Mouse (Mus musculus): ENCODE results near the gene Stk33. TPM values are rescaled to one million over a fixed set of nuclear protein-coding genes. Genes with fewer than 3 reads are reported as not detected.

Stk33 gene
- total RNA-seq, 2 experiments from 2014 or later, result 0.17 TPM; not detected in 1

DNA sequence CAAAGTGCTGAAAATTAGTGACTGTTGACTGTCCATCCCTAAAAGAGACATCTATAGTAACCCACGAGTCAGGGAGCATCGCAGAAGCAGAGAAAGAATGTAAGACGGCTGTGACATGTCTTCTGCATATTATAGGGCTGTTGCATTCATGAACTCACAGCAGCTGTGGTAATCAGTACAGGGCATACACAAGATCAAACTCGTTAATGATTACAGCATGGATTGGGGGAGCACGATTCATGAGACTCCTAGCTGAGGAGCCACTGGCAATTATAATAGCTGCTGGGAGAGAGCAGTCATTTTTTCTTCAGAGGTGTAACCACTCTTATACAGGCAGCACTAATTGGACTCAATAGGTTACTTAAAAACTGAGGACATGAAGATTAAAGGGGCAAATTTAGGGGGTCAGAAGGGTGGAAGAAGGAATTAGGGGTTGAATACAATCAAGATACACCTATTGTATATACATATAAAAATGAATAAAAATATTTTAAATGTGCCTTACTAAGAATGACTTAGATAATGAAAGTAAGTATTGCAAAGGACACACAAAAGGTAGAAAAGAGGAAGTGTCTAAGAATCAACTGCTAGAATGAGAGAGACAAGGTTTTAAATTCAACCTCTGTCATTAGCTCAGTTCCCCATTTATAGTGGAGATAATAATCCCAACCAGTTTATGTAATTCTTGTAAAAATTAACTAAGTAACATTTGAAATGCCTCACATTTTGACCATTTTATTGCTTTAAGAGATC lies 80.3 kb downstream of the Stk33 start:
- DNase-seq, result no peak
- intact Hi-C loops (cut with DNase I), result no loop called here

DNA sequence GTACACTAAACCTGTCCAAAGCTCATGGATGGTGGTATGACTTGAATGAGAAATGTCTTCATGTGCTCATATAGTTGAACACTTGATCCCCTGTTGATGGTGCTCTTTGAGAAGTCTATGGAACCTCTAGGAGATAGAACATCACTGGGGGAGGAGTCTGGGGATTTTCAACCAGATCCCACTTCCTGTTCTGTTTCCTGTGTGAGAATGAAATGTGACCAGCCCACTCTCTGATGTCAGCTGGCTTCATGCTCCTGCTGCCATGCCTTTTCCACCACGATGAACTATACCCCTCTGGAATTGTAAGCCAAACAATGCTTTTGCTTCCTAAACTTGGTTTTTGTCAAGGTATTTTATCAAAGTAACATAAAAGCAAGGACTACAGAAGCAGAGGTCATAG lies 81.0 kb downstream of the Stk33 start:
- DNase-seq, result no peak
- intact Hi-C loops (cut with DNase I), result no loop called here

DNA sequence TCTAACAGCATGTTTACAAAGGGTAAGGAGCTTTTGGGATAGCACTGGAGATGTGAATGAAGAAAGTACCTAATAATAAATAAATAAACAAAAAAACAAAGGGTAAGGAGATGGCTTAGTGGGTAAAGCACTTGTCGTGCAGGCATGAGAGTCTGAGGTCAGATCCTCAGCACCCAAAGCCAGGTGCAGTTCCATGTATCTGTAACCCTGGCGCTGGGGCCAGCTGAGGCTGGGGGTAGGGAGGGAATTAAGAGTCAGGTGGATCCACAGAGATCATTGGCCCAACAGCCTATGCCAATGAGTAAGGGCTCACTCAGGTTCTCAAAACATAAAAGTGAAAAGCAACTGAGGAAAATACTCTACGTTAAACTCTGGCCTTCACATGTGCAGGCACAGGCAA lies 91.6 kb downstream of the Stk33 start:
- no peak for DNase-seq
- intact Hi-C loops (cut with DNase I), result no loop called here

DNA sequence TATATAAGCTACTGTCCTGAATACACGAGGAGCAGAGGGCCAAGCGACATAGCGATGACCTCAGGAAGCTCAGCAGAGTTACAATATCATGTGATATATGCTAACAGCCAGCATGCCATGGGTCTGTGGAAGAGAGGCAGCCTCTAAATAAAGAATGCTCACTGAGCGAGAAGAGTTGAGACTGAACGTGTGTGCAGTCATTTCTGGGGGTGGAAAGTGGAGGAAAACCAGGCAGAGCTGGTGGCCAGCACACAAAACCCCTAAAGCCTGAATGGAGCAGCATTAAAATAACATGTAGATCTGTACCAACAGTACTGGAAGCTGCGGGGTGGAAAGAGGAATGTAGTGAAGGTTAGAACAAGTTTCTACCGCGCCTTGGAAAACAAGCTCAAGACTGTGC lies 107.2 kb downstream of the Stk33 start:
- DNase-seq, result no peak
- intact Hi-C loops (cut with DNase I), result no loop called here

DNA sequence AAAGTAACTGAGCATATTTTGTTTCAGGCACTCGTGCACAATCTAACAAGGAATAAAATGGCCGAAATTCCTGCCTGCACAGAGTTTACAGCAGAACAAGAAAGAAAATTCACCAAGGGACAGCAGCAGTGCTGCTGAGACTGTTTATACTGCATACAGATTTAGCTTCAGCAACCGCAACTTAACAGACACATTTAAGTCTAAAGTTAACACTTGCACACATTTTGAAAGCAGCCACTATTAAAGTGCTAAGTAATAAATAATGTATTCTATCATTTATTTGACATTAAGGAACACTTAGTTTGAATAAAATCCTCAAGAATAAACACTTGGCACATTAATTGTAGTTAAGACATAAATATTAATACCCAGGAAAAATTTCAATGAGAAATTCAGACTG lies 110.1 kb downstream of the Stk33 start:
- intact Hi-C loops (cut with DNase I), result no loop called here
- no peak for DNase-seq

DNA sequence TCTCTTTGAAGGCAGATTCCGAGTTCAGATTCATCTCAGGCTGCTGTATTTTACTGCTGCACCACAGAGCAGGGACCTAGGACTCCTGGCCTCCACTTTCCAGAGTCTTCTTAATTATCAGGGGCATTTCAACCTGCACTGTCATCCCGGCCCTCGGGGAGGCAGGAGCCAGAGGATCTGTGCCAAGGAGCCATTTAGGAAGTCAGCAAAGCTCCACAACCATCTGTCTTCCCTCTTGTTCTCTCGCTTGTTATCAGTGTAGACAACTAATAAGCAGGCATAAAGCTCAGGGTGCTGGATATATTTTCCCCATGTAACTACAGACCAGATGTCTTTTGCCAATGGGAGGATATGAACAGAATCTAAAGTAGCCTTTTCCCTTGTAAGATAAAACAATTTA lies 112.1 kb downstream of the Stk33 start:
- intact Hi-C loops (cut with DNase I), result no loop called here
- DNase-seq, result no peak

DNA sequence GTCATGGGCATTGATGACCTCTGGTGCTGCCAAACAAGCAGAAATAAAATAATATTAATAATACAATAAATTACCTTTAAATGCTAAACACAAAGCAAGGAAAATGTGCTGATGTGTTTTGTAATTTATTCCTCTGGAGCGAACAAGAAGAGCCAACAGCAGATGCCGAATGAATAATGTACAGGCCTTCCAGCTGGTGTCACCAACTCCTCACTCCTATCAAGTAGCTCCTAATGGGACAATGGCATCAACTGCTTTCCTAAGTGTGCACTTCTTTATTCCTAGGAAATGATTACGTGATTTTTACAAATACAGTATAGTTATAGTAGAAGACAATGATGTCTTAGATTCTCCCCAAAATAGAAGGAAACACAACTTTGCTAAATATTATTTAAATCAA lies 113.2 kb downstream of the Stk33 start:
- no peak for DNase-seq
- intact Hi-C loops (cut with DNase I), result no loop called here

DNA sequence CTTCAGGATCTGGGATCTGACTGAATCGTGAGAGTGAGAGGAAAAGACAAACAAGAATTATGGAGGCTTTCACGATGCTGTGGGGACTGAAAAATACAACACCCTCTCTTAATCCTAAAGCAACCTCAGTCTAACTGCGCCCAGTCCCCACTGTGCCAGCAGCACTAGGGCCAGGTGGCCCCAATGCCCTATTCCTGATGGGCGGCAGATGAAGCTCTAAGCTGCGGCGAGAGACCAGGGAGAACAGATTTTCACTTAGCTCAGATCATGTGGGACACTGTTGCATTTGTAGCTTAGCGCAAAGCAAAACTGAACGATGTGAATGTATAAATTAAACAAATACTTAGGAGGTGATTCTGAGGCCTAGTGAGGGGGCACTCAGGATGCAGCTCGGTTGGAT lies 113.7 kb downstream of the Stk33 start:
- no peak for DNase-seq
- intact Hi-C loops (cut with DNase I), result no loop called here

DNA sequence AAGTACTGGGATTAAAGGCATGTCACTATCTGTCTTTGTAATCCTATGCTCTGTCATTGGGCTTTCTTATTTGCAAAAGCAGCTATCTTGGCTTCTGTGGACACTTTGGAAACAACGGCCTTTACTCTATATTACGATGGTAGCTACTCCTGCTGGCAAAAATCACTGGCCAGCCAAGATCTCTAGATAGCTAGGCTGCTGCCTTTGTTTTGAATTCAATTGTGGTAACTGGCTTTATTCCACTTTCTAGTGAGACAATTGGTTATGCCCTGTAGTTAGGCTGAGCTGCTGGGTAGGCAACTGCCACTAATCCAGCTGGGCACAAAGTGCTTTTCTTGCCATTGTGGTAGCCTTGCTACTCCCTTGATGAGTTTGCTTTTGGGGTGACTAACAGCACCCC lies 129.4 kb downstream of the Stk33 start:
- intact Hi-C loops (cut with DNase I), result no loop called here
- no peak for DNase-seq

DNA sequence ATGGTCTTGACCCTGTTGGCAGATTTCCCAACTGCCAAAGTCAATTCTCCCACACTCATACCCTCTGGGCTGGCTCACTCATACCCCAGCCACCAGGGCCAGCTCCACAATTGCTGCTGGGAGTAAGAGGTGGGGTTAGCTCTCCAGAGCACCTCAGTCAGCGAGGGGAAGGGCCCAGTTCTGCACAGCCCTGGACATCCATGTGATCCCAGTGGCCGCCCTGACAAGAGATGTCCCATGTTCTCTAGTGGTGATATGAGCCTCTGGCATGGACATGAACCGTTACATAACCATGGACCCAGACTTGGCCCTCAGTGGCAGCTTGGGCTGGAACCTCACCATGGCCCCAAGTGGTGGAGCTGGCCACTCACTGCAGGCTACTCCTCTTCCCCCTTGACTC lies 143.1 kb downstream of the Stk33 start:
- no peak for DNase-seq
- intact Hi-C loops (cut with DNase I), result no loop called here

DNA sequence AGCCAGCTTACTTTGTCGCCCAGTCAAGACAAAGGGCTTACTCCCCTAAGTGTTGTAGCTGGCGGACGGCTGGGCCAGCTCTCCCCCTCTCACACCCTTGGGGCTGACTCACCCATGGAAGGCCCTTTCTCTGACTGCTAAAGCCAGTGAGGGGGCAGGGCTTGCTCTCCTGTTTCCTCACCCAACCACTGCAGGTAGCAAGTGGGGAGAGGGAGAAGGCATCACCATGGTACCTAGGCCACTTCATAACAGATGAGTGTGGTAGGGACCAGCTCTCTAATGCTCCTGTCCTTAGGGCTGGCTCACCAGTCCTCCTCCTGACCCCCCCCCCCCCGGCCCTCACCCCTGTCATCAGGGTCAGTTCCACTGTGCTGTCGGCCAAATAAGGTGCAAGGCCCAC lies 143.5 kb downstream of the Stk33 start:
- no peak for DNase-seq
- intact Hi-C loops (cut with DNase I), result no loop called here

DNA sequence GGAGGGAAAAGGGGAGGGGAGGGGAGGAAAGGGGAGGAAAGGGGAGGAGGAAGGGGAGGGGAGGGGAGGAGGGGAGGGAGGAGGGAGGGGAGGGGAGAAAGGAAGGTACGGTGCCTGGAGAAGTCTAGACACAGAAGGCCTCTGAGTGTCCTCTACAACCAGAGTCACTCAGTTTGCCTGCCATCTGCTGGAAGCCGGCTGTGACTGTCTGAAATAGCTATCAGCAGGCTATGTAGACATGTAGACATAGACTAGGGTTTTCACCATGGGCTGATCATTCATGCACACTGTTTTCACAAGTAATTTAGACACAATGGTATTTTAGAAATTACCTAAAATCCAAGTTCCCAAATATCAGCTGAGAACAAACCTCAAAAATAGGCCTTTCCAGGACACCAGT lies 148.4 kb downstream of the Stk33 start:
- intact Hi-C loops (cut with DNase I), result loop anchor here (1.0 kb wide), 1 partner anchor 151 kb away; no protein-coding TSS in a partner anchor
- DNase-seq, result peak in 1 of 2 experiments; percentile 15

DNA sequence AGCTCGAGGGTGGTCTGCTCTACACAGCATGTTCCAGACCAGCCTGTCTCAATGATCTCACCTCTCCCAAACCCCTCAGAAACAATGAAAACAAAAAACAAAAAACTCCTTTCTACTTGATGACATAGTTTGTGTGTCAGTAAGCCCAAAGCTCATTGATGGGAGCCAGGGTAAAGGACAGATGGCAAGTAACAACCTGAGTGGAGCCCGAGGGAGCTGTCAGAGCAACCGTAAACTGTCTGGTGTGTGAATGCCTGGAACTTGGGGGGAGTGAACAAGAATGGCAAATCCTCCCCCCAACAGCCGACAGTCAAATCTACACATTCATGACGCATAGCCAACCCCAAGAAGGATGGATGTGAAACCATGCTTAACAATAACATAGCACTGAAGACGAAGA lies 149.8 kb downstream of the Stk33 start:
- intact Hi-C loops (cut with DNase I), result no loop called here
- no peak for DNase-seq

DNA sequence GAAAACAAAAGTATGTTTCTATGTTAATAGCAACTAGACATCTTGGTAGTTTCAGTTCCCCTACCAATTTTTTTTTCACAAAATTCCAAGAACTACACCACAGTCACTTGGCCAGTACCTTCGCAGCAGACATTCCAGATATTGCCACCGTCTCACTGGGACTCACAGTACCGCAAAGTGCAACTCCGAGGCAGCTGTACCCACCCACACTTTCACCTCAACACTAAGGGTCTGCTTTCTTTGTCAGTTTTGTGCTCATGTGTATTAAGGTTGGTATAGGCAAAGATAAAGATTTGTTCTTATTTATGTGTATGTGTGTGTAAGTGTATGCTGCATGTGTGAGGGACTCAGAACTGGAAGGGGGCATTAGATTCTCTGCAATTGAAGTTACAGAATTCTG lies 156.8 kb downstream of the Stk33 start:
- intact Hi-C loops (cut with DNase I), result no loop called here
- DNase-seq, result no peak

DNA sequence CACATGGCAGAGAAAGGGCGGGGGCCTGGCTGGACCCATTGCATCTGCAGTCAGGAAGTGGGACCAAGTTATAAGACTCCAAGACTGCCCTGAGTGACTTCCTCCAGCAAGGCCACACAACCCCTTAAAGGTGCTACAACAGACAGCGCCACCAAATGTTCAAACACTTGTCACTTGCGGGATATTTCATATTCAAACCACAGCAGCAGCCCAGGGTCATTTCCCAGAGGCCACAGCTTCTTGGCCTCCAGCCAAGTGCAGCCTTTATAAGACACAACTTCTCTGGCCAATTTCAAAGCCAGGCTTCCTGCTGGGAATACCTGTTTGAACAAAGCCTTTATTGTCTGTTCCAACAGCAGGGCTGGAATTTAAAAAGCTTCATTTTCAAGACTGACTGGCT lies 162.3 kb downstream of the Stk33 start:
- DNase-seq, result peak; percentile 36 to 37
- intact Hi-C loops (cut with DNase I), result no loop called here

DNA sequence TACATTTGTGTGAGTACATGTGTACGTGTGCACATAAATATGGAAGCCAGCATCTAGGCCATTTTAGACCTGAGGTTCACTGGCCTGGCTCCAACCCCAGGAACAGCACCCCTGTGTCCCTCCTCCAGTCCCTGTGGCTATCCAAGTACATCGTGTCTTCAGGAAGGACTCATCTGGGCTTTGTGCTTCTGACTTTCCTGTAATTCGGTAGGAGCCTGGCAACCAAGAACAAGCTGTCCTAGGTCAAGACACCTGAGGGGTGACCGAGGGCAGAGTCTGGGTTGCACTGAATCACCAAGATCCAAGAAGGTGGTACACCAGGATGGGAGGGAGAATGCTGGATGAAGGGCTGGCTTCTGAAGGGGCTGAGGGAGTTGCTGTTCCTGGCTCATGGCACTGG lies 163.0 kb downstream of the Stk33 start:
- no peak for DNase-seq
- intact Hi-C loops (cut with DNase I), result no loop called here

DNA sequence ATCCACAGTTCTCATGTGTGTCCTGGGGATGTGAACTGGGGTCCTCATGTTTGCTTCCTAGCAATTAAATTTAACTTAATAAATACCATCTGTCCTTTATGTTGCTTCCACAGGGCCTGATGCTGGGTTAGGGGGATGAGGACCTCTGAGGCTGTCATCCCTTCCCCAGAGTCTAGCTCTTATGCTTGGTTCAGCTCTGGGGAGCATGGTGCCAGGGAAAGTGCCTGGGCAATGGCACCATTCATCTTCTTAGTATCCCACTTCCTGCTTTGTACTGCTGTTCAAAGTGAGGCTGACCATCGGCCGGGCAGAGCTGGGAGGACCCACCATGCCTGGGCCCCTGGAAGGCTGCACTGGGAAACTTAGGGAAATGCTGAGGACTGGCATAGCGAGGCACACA lies 163.7 kb downstream of the Stk33 start:
- intact Hi-C loops (cut with DNase I), result no loop called here
- no peak for DNase-seq

DNA sequence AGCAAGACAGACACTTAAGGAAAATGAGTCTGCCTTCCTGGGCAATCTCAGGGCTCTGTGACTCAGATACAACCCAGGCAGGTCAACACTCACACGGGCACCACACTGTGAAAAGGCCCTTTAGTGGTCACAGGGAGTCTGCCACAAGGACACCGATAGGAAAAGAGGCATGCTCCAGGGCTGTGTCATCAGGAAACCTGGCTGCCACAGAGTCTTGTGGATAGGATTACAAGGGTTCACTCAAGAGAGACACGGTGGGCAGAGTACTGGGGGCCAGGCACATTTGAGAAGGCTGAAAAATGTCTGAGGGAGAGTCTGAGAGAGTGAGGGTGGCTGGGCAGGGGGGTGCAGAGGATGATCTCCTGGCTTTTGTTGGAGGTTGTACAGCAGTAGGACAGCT lies 164.6 kb downstream of the Stk33 start:
- DNase-seq, result no peak
- intact Hi-C loops (cut with DNase I), result no loop called here

DNA sequence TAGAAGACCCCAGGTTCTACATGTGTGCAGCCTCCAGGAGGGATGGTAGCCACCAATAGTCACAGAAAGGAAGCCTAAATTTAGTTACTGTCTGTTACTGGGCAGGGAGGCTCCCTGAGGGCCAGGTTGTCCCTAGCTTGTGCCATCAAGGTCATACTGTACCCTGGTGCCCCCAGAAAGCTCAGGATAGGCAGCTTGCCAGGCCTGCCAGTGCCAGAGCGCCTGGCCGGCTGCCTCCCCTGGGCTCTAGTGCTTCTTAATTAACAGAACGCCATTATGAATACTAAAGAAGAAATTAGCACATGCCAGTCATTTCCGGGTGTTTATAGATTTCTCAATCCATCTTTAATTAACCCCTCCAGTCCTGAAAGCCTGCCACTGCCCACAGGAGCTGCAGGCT lies 169.8 kb downstream of the Stk33 start:
- peak; percentile 50 to 52 for DNase-seq
- intact Hi-C loops (cut with DNase I), result no loop called here

DNA sequence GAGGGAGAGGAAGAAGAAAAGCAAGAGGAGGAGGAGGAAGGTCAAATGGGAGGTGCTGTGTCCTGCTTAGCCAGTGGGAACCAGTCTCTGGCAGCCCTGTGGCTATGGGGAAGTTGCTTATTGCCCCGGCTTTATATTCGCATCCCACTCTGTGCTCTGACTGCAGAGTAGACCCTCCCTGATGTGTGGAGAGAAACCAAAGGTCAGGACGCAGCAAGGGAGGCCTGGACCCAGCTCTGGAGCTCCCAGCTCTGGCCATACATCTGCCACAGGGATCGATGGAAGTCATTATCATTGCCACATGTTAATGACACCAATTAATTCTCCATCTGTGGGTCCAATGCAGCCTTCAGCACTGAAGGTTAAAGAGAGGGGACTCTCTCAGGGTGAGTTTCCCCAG lies 171.5 kb downstream of the Stk33 start:
- no peak for DNase-seq
- intact Hi-C loops (cut with DNase I), result no loop called here

DNA sequence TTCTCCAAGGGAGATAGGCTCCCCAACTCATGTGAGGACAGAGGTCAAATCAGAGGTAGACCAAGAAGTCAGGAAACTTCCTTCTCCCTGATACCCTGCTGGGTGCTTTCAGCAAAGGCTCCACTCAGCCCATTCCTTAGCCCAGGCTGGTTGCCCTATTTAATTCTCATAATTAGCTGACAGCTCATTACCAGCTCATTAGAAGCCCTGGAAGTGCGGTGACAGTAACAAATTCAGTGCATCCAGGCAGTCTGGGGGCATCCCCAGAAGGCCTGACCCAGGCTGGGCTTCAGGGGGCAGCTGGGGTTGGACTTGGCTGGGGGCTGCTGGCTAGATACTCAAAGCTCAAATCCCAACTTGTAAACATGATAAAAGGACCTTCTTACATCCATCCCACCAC lies 172.7 kb downstream of the Stk33 start:
- DNase-seq, result no peak
- intact Hi-C loops (cut with DNase I), result no loop called here

DNA sequence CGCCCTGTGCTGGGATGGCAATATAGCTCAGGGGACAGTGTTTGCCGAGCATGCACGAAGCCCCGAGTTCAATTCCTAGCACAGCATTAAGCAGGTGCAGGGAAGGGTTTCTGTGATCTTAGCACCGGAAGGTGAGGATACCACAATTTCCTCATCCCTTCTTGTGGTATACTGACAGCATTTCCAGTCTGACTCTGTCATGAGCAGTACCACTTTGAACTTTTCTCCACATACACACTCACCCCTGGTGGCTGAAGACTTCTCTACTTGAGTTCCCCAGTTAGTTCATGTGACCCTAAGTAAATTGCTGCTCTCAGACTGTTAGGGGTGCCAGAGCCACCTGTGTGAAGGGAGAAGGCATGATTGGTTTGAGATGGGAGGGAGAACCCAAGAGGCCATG lies 173.3 kb downstream of the Stk33 start:
- intact Hi-C loops (cut with DNase I), result no loop called here
- no peak for DNase-seq

All from heart, postnatal 14 days (tissue).